Mouse (Mus musculus) C2C12 (cell line): ENCODE measurements around the gene Pmfbp1. TPM values are rescaled to one million over a fixed set of nuclear protein-coding genes. Genes with fewer than 3 reads are reported as not detected.

ENCODE experiments used
- H3K27me3 ChIP-seq: one replicate; pipeline ENCODE4 v1.6.1; 2011; ENCODE audit not compliant: control insufficient read depth, insufficient read depth, insufficient read length
- H3K36me3 ChIP-seq: one replicate; pipeline ENCODE4 v1.6.1; 2011; ENCODE audit not compliant: control insufficient read depth, insufficient read depth
- H3K4me3 ChIP-seq: one replicate; pipeline ENCODE4 v1.5.1; 2011; ENCODE audit warnings: mild to moderate bottlenecking, control low read depth; ENCODE audit not compliant: poor library complexity, insufficient read depth, severe bottlenecking
- H3K79me2 ChIP-seq: one replicate; pipeline ENCODE4 v1.6.1; 2011; ENCODE audit not compliant: control insufficient read depth, insufficient read depth
- H3K79me3 ChIP-seq: one replicate; pipeline ENCODE4 v1.6.1; 2011; ENCODE audit warnings: low read depth, control low read depth
- H3ac ChIP-seq: one replicate; pipeline ENCODE3; 2011; ENCODE audit warnings: low read depth; ENCODE audit not compliant: control insufficient read depth, insufficient read length
- CEBPB ChIP-seq: IDR thresholded peaks from one replicate; pipeline ENCODE4 v1.6.1; 2011; ENCODE audit warnings: low read depth, mild to moderate bottlenecking, control low read depth, moderate library complexity
- CTCF ChIP-seq: IDR thresholded peaks from one replicate; pipeline ENCODE4 v1.5.1; 2011; ENCODE audit not compliant: control insufficient read depth, insufficient read depth, insufficient read length
- FOSL1 ChIP-seq: IDR thresholded peaks from one replicate; pipeline ENCODE4 v1.8.0; 2011; ENCODE audit warnings: mild to moderate bottlenecking, low read length; ENCODE audit not compliant: poor library complexity, insufficient read depth, severe bottlenecking
- MAX ChIP-seq: IDR thresholded peaks from one replicate; pipeline ENCODE4 v1.6.1; 2011; ENCODE audit warnings: mild to moderate bottlenecking, control low read depth
- MYOD1 ChIP-seq: IDR thresholded peaks from one replicate; pipeline ENCODE4 v1.6.1; 2011; ENCODE audit warnings: low read depth; ENCODE audit not compliant: control insufficient read depth, insufficient read length
- MYOG ChIP-seq: IDR thresholded peaks from one replicate; pipeline ENCODE4 v1.6.1; 2011; ENCODE audit not compliant: control insufficient read depth, insufficient read length; ENCODE audit errors: extremely low read depth
- USF1 ChIP-seq: IDR thresholded peaks from one replicate; pipeline ENCODE4 v1.6.1; 2011; ENCODE audit warnings: low read depth, mild to moderate bottlenecking, control low read depth, moderate library complexity
- polyA plus RNA-seq: library from polyadenylated mRNA; unstranded; fragments of >200 nt; fragmentation: generic; extraction: Trizol; gene quantifications from one replicate; pipeline ENCODE4 v1.2.1, GENCODE M21; 2012; ENCODE audit warnings: missing spikeins

Gene Pmfbp1
- polyA plus RNA-seq, 1 experiment: not detected

DNA sequence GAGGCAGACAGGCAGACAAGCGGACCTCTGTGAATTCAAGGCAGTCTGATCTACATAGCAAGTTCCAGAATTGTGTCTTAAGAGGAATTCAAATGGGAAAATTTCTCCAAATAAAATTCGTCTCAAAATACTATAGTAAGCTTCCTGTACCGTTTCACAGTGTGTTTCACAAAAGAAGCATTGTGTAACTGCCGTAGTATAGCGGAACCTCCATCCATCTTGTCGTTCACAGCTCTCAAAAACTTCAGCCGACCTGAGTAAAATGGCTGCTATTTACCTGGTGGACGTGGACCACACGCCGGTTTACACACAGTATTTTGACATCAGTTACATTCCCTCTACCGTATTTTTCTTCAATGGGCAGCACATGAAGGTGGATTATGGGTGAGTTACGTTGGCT is 77.3 kb downstream of the Pmfbp1 start:
- no peak overlapping the region for H3ac ChIP-seq
- H3K79me2 ChIP-seq: peaks cover 8% of the 10 kb centered on the region
- no peak overlapping the region for H3K4me3 ChIP-seq
- TF ChIP-seq MAX: no peak
- no peak for TF ChIP-seq USF1
- no peak for TF ChIP-seq MYOD1
- TF ChIP-seq MYOG: no peak
- TF ChIP-seq CTCF: no peak
- no peak for TF ChIP-seq CEBPB
- TF ChIP-seq FOSL1: no peak
- H3K79me3 ChIP-seq: no peaks in the 10 kb centered on the region
- H3K27me3 ChIP-seq: no peaks in the 10 kb centered on the region
- H3K36me3 ChIP-seq: no peaks in the 10 kb centered on the region

DNA sequence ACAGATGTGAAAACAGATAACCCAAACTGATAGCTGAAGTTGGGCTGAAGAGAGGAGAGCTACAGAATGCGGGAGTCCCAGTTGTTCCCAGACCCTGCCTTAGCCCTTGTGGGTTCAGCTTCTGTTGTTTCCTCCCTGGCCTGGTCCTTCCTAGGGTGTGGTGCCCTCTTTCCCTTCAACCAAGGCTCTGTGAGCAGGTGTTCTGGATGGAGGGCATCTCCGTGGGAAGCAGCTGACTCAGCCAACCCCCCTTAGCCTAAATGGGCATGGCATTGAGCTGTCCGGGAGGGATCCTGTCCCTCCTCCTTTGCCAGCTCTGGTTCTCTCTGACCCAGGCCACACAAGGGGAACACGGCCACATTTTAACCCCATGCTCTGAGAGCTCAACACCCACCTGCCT is 82.5 kb downstream of the Pmfbp1 start:
- Histone ChIP-seq H3K79me2 (no peaks in the 10 kb centered on the region), H3K27me3 (peaks cover 3% of the 10 kb centered on the region), H3K79me3 (no peaks in the 10 kb centered on the region), H3K4me3 (no peak overlapping the region), H3ac (no peak overlapping the region), H3K36me3 (no peaks in the 10 kb centered on the region)
- no peak for TF ChIP-seq FOSL1
- TF ChIP-seq MAX: no peak
- no peak for TF ChIP-seq CTCF
- no peak for TF ChIP-seq CEBPB
- TF ChIP-seq MYOD1: no peak
- TF ChIP-seq MYOG: no peak
- no peak for TF ChIP-seq USF1

DNA sequence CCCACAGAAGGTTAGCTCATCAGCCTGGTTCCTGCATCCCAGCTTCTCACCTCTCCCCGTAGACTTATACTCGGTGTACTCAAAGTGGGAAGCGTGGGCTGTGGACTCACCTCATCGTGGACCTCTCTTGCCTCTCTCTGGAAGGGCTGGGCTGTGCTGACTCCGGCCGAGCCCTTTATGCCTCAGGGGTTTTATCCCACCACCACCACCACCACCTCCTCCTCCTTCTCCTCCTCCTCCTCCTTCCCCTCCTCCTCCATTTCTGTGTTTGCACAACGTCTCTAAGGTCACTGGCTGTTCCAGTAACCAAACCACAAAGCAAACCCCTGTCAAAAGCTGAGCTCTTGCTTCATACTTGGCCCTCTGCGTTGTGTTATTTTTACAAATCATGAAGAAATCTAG is 85.1 kb downstream of the Pmfbp1 start, which contains the start of gene Hp:
Hp (minus strand) TSS at position 273 of the 402 bp plus-strand sequence.
- TF ChIP-seq MYOG (no peak), FOSL1 (no peak), MAX (no peak), MYOD1 (no peak), USF1 (no peak), CEBPB (no peak), CTCF (no peak)
- Histone ChIP-seq H3K27me3 (peaks cover 17% of the 10 kb centered on the region), H3K36me3 (no peaks in the 10 kb centered on the region), H3ac (no peak within 1 kb of the TSS), H3K79me2 (no peaks in the 10 kb centered on the region), H3K79me3 (no peaks in the 10 kb centered on the region), H3K4me3 (no peak within 1 kb of the TSS)

DNA sequence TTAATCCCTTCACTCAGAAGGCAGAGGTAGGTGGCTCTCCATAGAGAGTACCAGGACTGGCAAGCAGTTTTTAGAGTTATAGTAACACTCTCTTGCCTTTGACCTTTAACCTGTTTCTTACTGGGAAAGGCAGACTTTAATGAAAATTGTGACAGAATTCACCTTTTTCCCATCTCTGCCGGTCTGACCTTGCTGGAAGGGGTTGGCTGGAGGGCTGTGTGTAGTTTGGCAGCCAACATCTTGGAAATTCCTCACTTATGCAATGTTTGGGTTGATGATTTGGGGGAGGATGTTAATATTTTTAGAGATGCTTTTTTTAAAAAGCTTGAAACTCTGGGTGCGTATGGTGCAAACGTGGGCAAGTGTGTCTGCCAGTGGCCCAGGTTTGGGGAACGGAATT is 90.5 kb downstream of the Pmfbp1 start:
- Histone ChIP-seq H3ac (no peak overlapping the region), H3K4me3 (no peak overlapping the region), H3K79me3 (no peaks in the 10 kb centered on the region), H3K27me3 (peaks cover 35% of the 10 kb centered on the region), H3K79me2 (no peaks in the 10 kb centered on the region), H3K36me3 (no peaks in the 10 kb centered on the region)
- TF ChIP-seq MYOG (no peak), MYOD1 (no peak), CTCF (no peak), FOSL1 (no peak)

DNA sequence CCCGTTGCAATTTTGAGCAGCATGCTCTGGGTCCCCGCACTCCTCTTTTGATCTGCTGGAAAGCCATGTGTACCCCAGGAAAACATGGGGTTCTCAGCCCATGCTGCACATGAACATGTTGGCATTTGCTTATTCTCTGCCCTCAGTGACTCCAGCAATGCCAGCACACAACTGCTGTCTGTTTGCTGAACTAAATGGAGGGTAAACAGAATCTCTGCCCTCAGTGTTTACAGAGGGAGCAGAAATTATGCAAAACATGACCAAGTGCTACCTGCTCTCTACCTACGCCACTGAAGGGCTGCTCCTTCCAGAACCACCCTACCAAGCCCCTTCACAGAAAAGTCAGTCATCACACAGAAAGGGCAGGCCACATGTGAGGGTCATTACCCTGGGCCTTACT is 91.0 kb downstream of the Pmfbp1 start:
- Histone ChIP-seq H3K36me3 (no peaks in the 10 kb centered on the region), H3K4me3 (no peak overlapping the region), H3ac (no peak overlapping the region), H3K79me2 (no peaks in the 10 kb centered on the region), H3K27me3 (peaks cover 35% of the 10 kb centered on the region), H3K79me3 (no peaks in the 10 kb centered on the region)
- TF ChIP-seq FOSL1 (no peak), MAX (no peak), MYOD1 (no peak)

DNA sequence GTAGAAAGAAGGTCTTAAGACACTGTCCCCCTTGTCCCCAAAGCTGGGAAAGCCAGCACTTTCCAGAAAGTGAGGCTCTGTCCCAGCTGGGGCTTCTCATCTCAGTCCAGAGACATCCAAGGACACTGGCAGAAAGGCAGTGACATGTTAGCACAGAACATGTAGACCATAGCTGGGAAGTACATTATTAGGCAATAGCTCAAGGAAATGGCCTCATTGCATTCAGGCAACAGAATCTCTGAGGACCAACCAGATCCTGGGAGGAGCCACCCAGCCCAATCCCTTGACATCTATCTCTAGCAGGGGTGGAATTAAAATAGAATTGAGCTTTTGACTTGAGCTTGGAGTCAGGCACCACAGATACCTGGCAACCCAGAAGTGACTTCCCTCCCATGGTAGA is 91.8 kb downstream of the Pmfbp1 start:
- H3K36me3 ChIP-seq: no peaks in the 10 kb centered on the region
- H3K4me3 ChIP-seq: no peak overlapping the region
- no peak overlapping the region for H3ac ChIP-seq

More for the DNA sequence above, 91.8 kb downstream of the Pmfbp1 start:
- Histone ChIP-seq H3K79me2 (no peaks in the 10 kb centered on the region), H3K27me3 (peaks cover 32% of the 10 kb centered on the region), H3K79me3 (no peaks in the 10 kb centered on the region)
- no peak for TF ChIP-seq CTCF
- no peak for TF ChIP-seq FOSL1
- no peak for TF ChIP-seq CEBPB
- TF ChIP-seq MYOG: no peak
- no peak for TF ChIP-seq MAX
- TF ChIP-seq MYOD1: no peak
